Mouse (Mus musculus) small intestine, adult 2 months (tissue): Measurements from ENCODE around the gene Maml2.

Experiments
- CTCF ChIP-seq: fragments of 200-500 bp; IDR thresholded peaks from 2 replicates; pipeline ENCODE4 v1.5.1; 2012; ENCODE audit warnings: low read depth, mild to moderate bottlenecking, control low read depth, inconsistent platforms, low read length, moderate library complexity, mixed read lengths; ENCODE audit not compliant: insufficient replicate concordance, insufficient read length; ENCODE audit errors: extremely low read depth
- POLR2A ChIP-seq: fragments of 200-500 bp; IDR thresholded peaks from 2 replicates; pipeline ENCODE4 v1.6.1; 2012; ENCODE audit warnings: low read depth, mild to moderate bottlenecking, control low read depth, inconsistent platforms, low read length, moderate library complexity

GRCm38 (mm10) chr9:13555973-13556481 lies 258.3 kb downstream of the Maml2 start:
- no peak for TF ChIP-seq POLR2A
- TF ChIP-seq CTCF = no peak
